Mouse (Mus musculus) ES-E14 (cell line): ENCODE results near the gene Espl1.

ENCODE experiments used
- HCFC1 ChIP-seq: IDR thresholded peaks from 2 replicates; pipeline ENCODE4 v1.6.1; 2012; ENCODE audit warnings: low read length, inconsistent platforms, borderline replicate concordance; ENCODE audit not compliant: insufficient read depth
- MAFK ChIP-seq: IDR thresholded peaks from 2 replicates; pipeline ENCODE4 v1.6.1; 2014; ENCODE audit warnings: mild to moderate bottlenecking, low read depth, low read length, inconsistent platforms; ENCODE audit not compliant: insufficient read depth
- ZC3H11A ChIP-seq: IDR thresholded peaks from 2 replicates; pipeline ENCODE4 v1.6.1; 2012; ENCODE audit warnings: low read depth, mild to moderate bottlenecking, inconsistent platforms, low read length, borderline replicate concordance
- ZNF384 ChIP-seq: IDR thresholded peaks from 2 replicates; pipeline ENCODE4 v1.6.1; 2012; ENCODE audit warnings: low read depth, low read length, inconsistent platforms

- no peak for TF ChIP-seq HCFC1
- no peak for TF ChIP-seq MAFK
- no peak for TF ChIP-seq ZNF384
- TF ChIP-seq ZC3H11A, result no peak
Observed at GRCm38 (mm10) chr15:102366733-102367344, 70.8 kb downstream of the Espl1 start, which contains the start of gene Sp7.
